Comparison of ENCODE assay signal across 16 mouse cellular contexts in genomic region chr7:89679621-89680140, GRCm38 (mm10). TPM values are rescaled to one million over a fixed set of nuclear protein-coding genes. Genes with fewer than 3 reads are reported as not detected.
"Had no signal": no experiment of that assay in that cellular context is flagged by ENCODE, and none has a peak within 500 bp of the region (broad histone marks: within the 10 kb centered on the region; RNA-seq: fewer than 3 reads in every experiment).

No protein-coding gene starts in this region.

- H3K9me3 ChIP-seq: limb, embryonic 12.5 days; liver, embryonic 13.5 days; lung, embryonic 15.5 days; megakaryocyte, embryonic 14.5 days; midbrain, embryonic 12.5 days; stomach, embryonic 15.5 days had no signal

- H3K4me1 ChIP-seq: liver, embryonic 13.5 days; lung, embryonic 15.5 days; megakaryocyte, embryonic 14.5 days; stomach, embryonic 15.5 days had no signal

- ATAC-seq: liver, postnatal 0 days; midbrain, embryonic 16.5 days had no signal

- H3K27me3 ChIP-seq: limb, embryonic 12.5 days; liver, embryonic 13.5 days; lung, embryonic 15.5 days; megakaryocyte, embryonic 14.5 days; midbrain, embryonic 12.5 days; stomach, embryonic 15.5 days had no signal

- DNase-seq: kidney, adult 18-20 months; kidney, postnatal 10 days; kidney, postnatal 4 days; liver; liver, embryonic 13.5 days; liver, postnatal 0 days; lung, postnatal 14 days; thymus, adult 2 months; thymus, postnatal 25 days had no signal

- H3K4me2 ChIP-seq: limb, embryonic 12.5 days; liver, embryonic 13.5 days; lung, embryonic 15.5 days; midbrain, embryonic 12.5 days; stomach, embryonic 15.5 days had no signal

- H3K4me3 ChIP-seq: limb, embryonic 12.5 days; liver, embryonic 13.5 days; lung, embryonic 15.5 days; megakaryocyte, embryonic 14.5 days; midbrain, embryonic 12.5 days; stomach, embryonic 15.5 days had no signal

- H3K9ac ChIP-seq: limb, embryonic 12.5 days; liver, embryonic 13.5 days; liver, postnatal 0 days; lung, embryonic 15.5 days; midbrain, embryonic 12.5 days; stomach, embryonic 15.5 days had no signal

- H3K27ac ChIP-seq: limb, embryonic 12.5 days; liver, embryonic 13.5 days; lung, embryonic 15.5 days; macrophage; midbrain, embryonic 12.5 days; stomach, embryonic 15.5 days had no signal

- H3K36me3 ChIP-seq: limb, embryonic 12.5 days; liver, embryonic 13.5 days; lung, embryonic 15.5 days; midbrain, embryonic 12.5 days; stomach, embryonic 15.5 days had no signal

RNA-seq across cellular contexts. Expression of gene Me3, which starts 47.5 kb away (rescaled TPM):
- polyA plus RNA-seq: macrophage had no signal
